Mouse (Mus musculus): ENCODE results near the gene Trmt2b. TPM values are rescaled to one million over a fixed set of nuclear protein-coding genes. Genes with fewer than 3 reads are reported as not detected.
"Not testable (repeated sequence)": the region's sequence is repeated elsewhere in the genome, so short reads cannot be mapped to it uniquely, and the experiment has no call there.

Gene Trmt2b
- total RNA-seq, 2 experiments from 2014 or later: 6.7 to 10.0 TPM

DNA sequence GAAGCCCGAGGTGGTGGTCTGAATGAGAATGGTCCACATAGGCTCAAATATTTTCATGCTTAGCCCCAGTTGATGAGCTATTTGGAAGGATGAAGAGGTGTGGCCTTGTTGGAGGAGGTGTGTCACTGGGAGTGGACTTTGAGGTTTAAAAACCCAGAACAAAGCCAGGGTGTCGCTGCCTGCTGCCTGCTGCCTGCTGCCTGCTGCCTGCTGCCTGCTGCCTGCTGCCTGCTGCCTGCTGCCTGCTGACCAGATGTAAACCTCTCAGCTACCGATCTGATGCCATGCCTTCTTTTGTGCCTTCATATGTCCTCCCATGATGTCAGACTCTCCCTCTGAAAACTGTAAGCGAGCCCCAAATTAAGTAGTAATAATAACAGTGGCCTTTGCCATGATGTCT is 54.9 kb downstream of the Trmt2b start, which contains the start of gene Nox1:
TSS of gene Nox1 (minus strand) at position 101 of the 400 bp plus-strand sequence.
- DNase-seq (ENCODE audit: low spot score in 2 of 2): no peak

DNA sequence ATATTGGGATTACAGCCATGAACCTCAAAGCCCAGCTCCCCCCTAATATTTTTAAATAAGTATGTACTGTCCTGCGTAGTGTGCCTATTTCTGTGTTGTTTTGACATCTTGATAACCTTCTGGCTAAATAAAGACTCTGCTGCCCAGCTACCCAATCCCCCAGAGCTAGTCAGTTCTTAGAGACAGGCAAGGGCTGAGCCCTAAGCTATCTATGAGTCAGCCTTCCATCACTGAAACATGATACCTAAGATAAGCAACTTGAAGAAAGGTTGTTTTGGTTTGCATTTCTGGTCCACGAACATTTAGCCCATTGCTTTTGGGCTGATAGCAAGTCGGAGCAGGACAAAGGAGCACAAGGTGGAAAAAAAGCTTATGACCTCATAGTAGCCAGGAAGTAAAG is 56.2 kb downstream of the Trmt2b start:
- DNase-seq (ENCODE audit: low spot score in 2 of 2): no peak

DNA sequence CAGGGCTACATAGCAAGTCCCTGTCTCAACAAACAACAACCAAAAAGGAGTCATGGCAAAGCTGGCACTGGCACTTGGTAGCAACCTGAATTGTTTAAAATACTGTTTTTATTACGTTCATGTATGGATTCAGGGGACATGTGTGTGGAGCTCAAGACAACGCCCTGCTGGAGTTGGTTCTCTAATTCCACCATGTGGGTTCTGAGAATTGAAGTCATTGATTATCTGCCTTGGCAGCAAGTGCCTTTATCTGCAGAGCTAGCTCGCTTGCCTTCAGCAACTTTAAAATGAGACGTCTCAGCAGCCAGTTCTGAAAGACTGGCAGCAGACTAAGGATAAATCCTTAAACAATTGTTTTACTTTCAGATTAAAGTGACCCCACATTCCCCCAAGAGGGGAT is 58.6 kb downstream of the Trmt2b start:
- DNase-seq (ENCODE audit: low spot score in 2 of 2): no peak

DNA sequence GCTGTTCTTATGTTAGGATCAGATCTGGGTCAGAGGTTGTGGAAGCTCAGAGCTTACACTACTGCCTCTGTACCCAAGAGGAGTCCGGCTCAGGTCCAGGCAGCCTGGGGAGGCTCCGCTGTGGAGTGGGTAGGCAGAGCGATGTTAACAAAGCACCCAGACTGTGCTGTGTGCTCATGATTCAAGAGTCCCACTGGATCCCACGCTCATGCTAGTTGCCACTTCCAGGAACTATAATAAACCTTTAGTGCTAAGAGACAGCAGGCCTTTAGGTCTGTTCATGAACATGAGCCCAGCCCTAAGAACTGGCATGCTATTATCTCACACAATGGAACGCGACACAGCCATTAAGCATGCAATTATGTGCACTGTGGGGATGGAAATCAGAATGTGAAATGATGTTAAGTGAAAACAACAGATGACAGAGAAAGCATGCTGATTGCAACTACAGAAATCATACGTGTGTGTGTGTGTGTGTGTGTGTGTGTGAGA is 65.6 kb downstream of the Trmt2b start:
- peak in 1 of 2 experiments; percentile 21 for DNase-seq (ENCODE audit: low spot score in 2 of 2)

DNA sequence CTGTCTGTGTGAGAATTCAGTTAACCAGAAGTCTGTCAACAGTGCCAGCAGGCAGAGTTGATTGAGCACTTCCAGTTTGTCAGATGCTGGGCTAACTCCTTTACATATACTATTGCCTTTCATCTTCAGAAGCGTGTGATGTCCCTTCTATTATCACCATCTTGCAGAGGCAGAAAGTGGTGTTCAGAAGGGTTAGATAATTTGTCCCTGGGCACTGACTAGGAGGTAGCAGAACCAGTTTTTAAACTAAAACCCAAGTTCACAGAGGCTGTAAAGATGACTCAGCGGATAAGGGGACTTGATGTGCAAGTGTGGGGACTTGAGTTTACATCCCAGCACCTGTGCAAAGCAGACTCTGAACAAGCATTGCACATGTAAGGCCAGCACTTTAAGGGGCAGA is 68.3 kb downstream of the Trmt2b start:
- DNase-seq (ENCODE audit: low spot score in 2 of 2): no peak

DNA sequence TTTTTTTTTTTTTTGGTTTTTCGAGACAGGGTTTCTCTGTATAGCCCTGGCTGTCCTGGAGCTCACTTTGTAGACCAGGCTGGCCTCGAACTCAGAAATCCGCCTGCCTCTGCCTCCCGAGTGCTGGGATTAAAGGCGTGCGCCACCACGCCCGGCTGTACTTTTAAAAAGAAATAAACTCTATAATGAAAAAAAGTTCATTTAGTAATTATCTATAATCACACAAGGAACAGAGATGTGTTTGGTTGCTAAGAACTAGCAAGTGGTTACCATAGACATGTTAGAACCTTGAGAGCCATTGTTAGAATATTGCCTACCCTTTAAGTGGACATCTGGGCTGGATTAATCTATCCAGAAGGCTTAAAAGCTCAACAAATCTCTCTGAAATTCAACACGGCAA is 89.6 kb downstream of the Trmt2b start, which contains the start of gene Arl13a:
TSS of gene Arl13a (plus strand) at position 301 of the 400 bp plus-strand sequence.
- not testable (repeated sequence) for DNase-seq (ENCODE audit: low spot score in 2 of 2)

DNA sequence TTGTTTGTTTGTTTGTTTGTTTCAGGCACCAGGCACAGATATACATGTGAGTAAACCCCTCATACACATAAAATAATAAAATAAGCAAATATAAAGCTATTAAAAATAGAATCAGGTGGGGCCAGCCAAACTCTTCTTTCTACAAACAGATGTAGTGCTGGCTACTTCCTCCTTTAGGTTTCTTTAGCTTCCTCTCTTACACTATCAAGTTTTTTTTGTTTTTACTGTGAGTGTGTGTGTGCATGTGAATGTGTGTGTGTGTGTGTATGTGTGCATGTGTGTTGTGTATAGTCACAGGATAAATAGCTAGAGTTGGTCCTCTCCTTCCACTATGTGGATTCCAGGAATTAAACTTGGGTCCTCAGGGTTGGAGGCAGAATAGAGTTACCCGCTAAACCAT is 102.1 kb downstream of the Trmt2b start:
- DNase-seq (ENCODE audit: low spot score in 2 of 2): no peak

Other genes with a start within 250 kb of the Trmt2b start
- 10 to 100 TPM; 92.4 to 95.7 TPM for gene Cstf2, start 217.8 kb downstream of the Trmt2b start, total RNA-seq (2021)
- 1 to 10 TPM in 1 of 2 experiments, under 1 TPM in 1; 0.43 to 1.1 TPM for gene Xkrx, start 114.9 kb downstream of the Trmt2b start, total RNA-seq (2021)
- not detected for gene Arl13a, start 89.5 kb downstream of the Trmt2b start, total RNA-seq (2021)
- not detected for gene Nox1, start 55.0 kb downstream of the Trmt2b start, total RNA-seq (2021)
- gene Tmem35a, start 18.2 kb upstream of the Trmt2b start, total RNA-seq (2021): 10 to 100 TPM; 45.9 to 53.8 TPM
- under 1 TPM in 1 of 2 experiments, not detected in 1; 0.25 TPM for gene Cenpi, start 31.1 kb upstream of the Trmt2b start, total RNA-seq (2021)
- gene Drp2, start 127.6 kb upstream of the Trmt2b start, total RNA-seq (2021): 10 to 100 TPM; 32.1 to 47.9 TPM
- not detected for gene Taf7l, start 199.5 kb upstream of the Trmt2b start, total RNA-seq (2021)

Measured in layer of hippocampus, adult 18-20 months (tissue).